In genomic region chr8:81827306-81827913, GRCm38 (mm10) we compare ENCODE assay signal across 21 mouse cellular contexts.
DNase-seq lines count a peak whose midpoint lies in the region; TF ChIP-seq lines count a peak whose summit lies in the region.
"Had no signal": no experiment of that assay in that cellular context is flagged by ENCODE, and none has a peak within 500 bp of the region (broad histone marks: within the 10 kb centered on the region; RNA-seq: fewer than 3 reads in every experiment).

No protein-coding gene starts in this region.

- intact Hi-C loops in gastrocnemius, adult 2 months (cut with DNase I) = no loop called here

- H3K4me3 ChIP-seq in gastrocnemius, adult 2 months = no peak overlapping the region
- no peak overlapping the region for H3K4me3 ChIP-seq in myocyte
- H3K4me3 ChIP-seq: embryonic facial prominence, embryonic 13.5 days; forebrain, embryonic 10.5 days; forebrain, embryonic 13.5 days; hindbrain, embryonic 12.5 days; hindbrain, embryonic 15.5 days had no signal

- peak overlapping the region; percentile 53 for H3K27ac ChIP-seq in gastrocnemius, adult 2 months
- H3K27ac ChIP-seq: embryonic facial prominence, embryonic 13.5 days; forebrain, embryonic 10.5 days; forebrain, embryonic 13.5 days; hindbrain, embryonic 12.5 days; hindbrain, embryonic 15.5 days had no signal

- TF ChIP-seq CTCF in gastrocnemius, adult 2 months (IDR thresholded peaks at IDR 0.05) = no peak

- H3K79me2 ChIP-seq in myocyte (ENCODE audit: control insufficient read depth, insufficient read depth) = no peaks in the 10 kb centered on the region

- H3K27me3 ChIP-seq in myocyte (ENCODE audit: control insufficient read depth, insufficient read depth, insufficient read length) = no peaks in the 10 kb centered on the region
- H3K27me3 ChIP-seq: CH12.LX; embryonic facial prominence, embryonic 13.5 days; forebrain, embryonic 13.5 days; hindbrain, embryonic 12.5 days; hindbrain, embryonic 15.5 days had no signal

- H3K4me2 ChIP-seq in myocyte (ENCODE audit: low read depth) = peak overlapping the region; percentile 36
- H3K4me2 ChIP-seq: embryonic facial prominence, embryonic 13.5 days; forebrain, embryonic 13.5 days; heart, embryonic 11.5 days; hindbrain, embryonic 12.5 days; hindbrain, embryonic 15.5 days had no signal

- H3ac ChIP-seq in myocyte (ENCODE audit: control insufficient read depth, insufficient read length) = no peak overlapping the region

- TF ChIP-seq POLR2A in myocyte (IDR thresholded peaks at IDR 0.05; ENCODE audit: insufficient read length, low read depth) = no peak

- H3K36me3 ChIP-seq in myocyte (ENCODE audit: control insufficient read depth, insufficient read depth) = no peaks in the 10 kb centered on the region
- H3K36me3 ChIP-seq: embryonic facial prominence, embryonic 13.5 days; forebrain, embryonic 10.5 days; hindbrain, embryonic 12.5 days; hindbrain, embryonic 15.5 days had no signal

- DNase-seq in cerebellum, adult 9-10 months = peak; percentile 66
- DNase-seq in cerebellum, postnatal 10 days = no peak
- no peak for DNase-seq in gastrocnemius, adult 2 months
- DNase-seq in gastrocnemius, adult 18-20 months (ENCODE audit: low spot score) = no peak
- DNase-seq in retina, postnatal 1 day = peak; percentile 39
- DNase-seq in retina, embryonic 14.5 days (ENCODE audit: low spot score) = no peak
- DNase-seq in right cerebral cortex, adult 2 months (ENCODE audit: low spot score in 2 of 2) = no peak
- DNase-seq: adrenal gland, adult 8-10 months; adrenal gland, postnatal 25 days; B cell, adult 2 months; gastrocnemius, postnatal 25 days; heart, adult 18-20 months; kidney, adult 2 months had no signal

TF ChIP-seq in myocyte, 11 proteins besides CTCF, POLR2A, EP300 and RAD21:
- TF ChIP-seq TCF3 (IDR thresholded peaks at IDR 0.05; ENCODE audit: insufficient read length, low read depth) (peak; percentile 82), MYOG (IDR thresholded peaks at IDR 0.05; ENCODE audit: control insufficient read depth in 1 of 3, insufficient read depth in 1 of 3, insufficient read length in 2 of 3, low read depth in 2 of 3) (peak; percentile 42 to 95 (median 85)), TCF12 (IDR thresholded peaks at IDR 0.05; ENCODE audit: insufficient read depth, poor library complexity, severe bottlenecking) (peak; percentile 94), CEBPB (IDR thresholded peaks at IDR 0.05; ENCODE audit: insufficient read depth, poor library complexity, severe bottlenecking) (no peak), POLR2AphosphoS2 (IDR thresholded peaks at IDR 0.05; ENCODE audit: insufficient read length, low read depth) (no peak), MYOD1 (IDR thresholded peaks at IDR 0.05; ENCODE audit: control insufficient read depth in 1 of 3, insufficient read length in 2 of 3, low read depth in 2 of 3) (peak; percentile 91 to 94 (median 92))

Comparison
In these comparisons a context has a peak if more than half of its experiments do, and no peak if none do; other contexts are left out.
1. DNase-seq: peak in cerebellum, adult 9-10 months (single experiment) and retina, postnatal 1 day (single experiment); none in cerebellum, postnatal 10 days (0 of 2), gastrocnemius, adult 2 months (single experiment), gastrocnemius, adult 18-20 months (single experiment), retina, embryonic 14.5 days (single experiment) and right cerebral cortex, adult 2 months (0 of 2).